Mouse (Mus musculus): Measurements from ENCODE around the gene D17Wsu92e.

- no peak for TF ChIP-seq CTCF (IDR thresholded peaks at IDR 0.05; ENCODE audit: low read depth)
- TF ChIP-seq EP300 (IDR thresholded peaks at IDR 0.05; ENCODE audit: low read depth), result no peak
These were observed 88.3 kb downstream of the D17Wsu92e start for GRCm38 (mm10) chr17:27732152-27732551.

All from liver, embryonic 14.5 days (tissue).